Mouse (Mus musculus) effector memory CD4-positive, alpha-beta T cell, adult 5 months (primary cell): ENCODE results near the gene Trp53. TPM values are rescaled to one million over a fixed set of nuclear protein-coding genes. Genes with fewer than 3 reads are reported as not detected.

ENCODE experiments used
- polyA plus RNA-seq: library from polyadenylated mRNA; unstranded; fragments of 100-300 nt; shearing (Covaris generic); gene quantifications from one replicate; pipeline ENCODE4 v1.2.1, GENCODE M21; 2017

Trp53 gene
- 180 TPM for polyA plus RNA-seq

GRCm38 (mm10) chr11:69580091-69580514 lies at the start of gene Trp53, which contains the start of gene Wrap53:
Gene Trp53, plus strand, starts transcription at chr11:69580359.
Gene Wrap53, minus strand, starts transcription at chr11:69580255.

GRCm38 (mm10) chr11:69549060-69549656 lies 31.0 kb upstream of the Trp53 start, which contains the start of gene Dnah2:
Gene Dnah2, minus strand, starts transcription at chr11:69549110.

GRCm38 (mm10) chr11:69559851-69560765 lies 20.1 kb upstream of the Trp53 start, which contains the start of gene Efnb3:
Gene Efnb3, minus strand, starts transcription at chr11:69560205.

GRCm38 (mm10) chr11:69605726-69606490 lies 25.7 kb downstream of the Trp53 start, which contains the start of gene Atp1b2:
Gene Atp1b2, minus strand, starts transcription at chr11:69605942.

GRCm38 (mm10) chr11:69617805-69618204 lies 37.6 kb downstream of the Trp53 start, which contains the start of gene Shbg:
Gene Shbg, minus strand, starts transcription at chr11:69617905.

GRCm38 (mm10) chr11:69621571-69622268 lies 41.6 kb downstream of the Trp53 start, which contains the start of gene Sat2:
Gene Sat2, plus strand, starts transcription at chr11:69622024.

GRCm38 (mm10) chr11:69632284-69633089 lies 52.3 kb downstream of the Trp53 start, which contains the start of gene Fxr2:
Gene Fxr2, plus strand, starts transcription at chr11:69632990.

Other genes with a start within 250 kb of the Trp53 start
- 2.1 TPM for gene Rnf227, start 239.9 kb upstream of the Trp53 start, polyA plus RNA-seq
- 74.2 TPM for gene Chd3, start 211.0 kb upstream of the Trp53 start, polyA plus RNA-seq
- gene Naa38, start 184.9 kb upstream of the Trp53 start, polyA plus RNA-seq, result 46.8 TPM
- gene Cyb5d1, start 184.7 kb upstream of the Trp53 start, polyA plus RNA-seq, result 38.9 TPM
- 2.6 TPM for gene Tmem88, start 182.1 kb upstream of the Trp53 start, polyA plus RNA-seq
- gene Kdm6b, start 166.7 kb upstream of the Trp53 start, polyA plus RNA-seq, result 49.6 TPM
- not detected for gene Dnah2, start 31.2 kb upstream of the Trp53 start, polyA plus RNA-seq
- not detected for gene Efnb3, start 20.2 kb upstream of the Trp53 start, polyA plus RNA-seq
- 11.0 TPM for gene Wrap53, start 104 bp upstream of the Trp53 start, polyA plus RNA-seq
- not detected for gene Atp1b2, start 25.6 kb downstream of the Trp53 start, polyA plus RNA-seq
- not detected for gene Shbg, start 37.5 kb downstream of the Trp53 start, polyA plus RNA-seq
- not detected for gene Sat2, start 41.7 kb downstream of the Trp53 start, polyA plus RNA-seq
- 70.3 TPM for gene Fxr2, start 52.6 kb downstream of the Trp53 start, polyA plus RNA-seq
- gene Sox15, start 75.0 kb downstream of the Trp53 start, polyA plus RNA-seq, result not detected
- gene Mpdu1, start 82.3 kb downstream of the Trp53 start, polyA plus RNA-seq, result 39.4 TPM
- gene Cd68, start 85.8 kb downstream of the Trp53 start, polyA plus RNA-seq, result 4.3 TPM
- gene Eif4a1, start 92.1 kb downstream of the Trp53 start, polyA plus RNA-seq, result 908 TPM
- 32.0 TPM for gene Senp3, start 101.7 kb downstream of the Trp53 start, polyA plus RNA-seq
- not detected for gene Tnfsf13, start 105.4 kb downstream of the Trp53 start, polyA plus RNA-seq
- gene Tnfsf12, start 115.5 kb downstream of the Trp53 start, polyA plus RNA-seq, result not detected
- not detected for gene Tnfsfm13, start 115.7 kb downstream of the Trp53 start, polyA plus RNA-seq
- 60.5 TPM for gene Polr2a, start 178.3 kb downstream of the Trp53 start, polyA plus RNA-seq
- not detected for gene Slc35g3, start 181.6 kb downstream of the Trp53 start, polyA plus RNA-seq
- gene Zbtb4, start 185.6 kb downstream of the Trp53 start, polyA plus RNA-seq, result 7.6 TPM
- 1.4 TPM for gene Chrnb1, start 215.6 kb downstream of the Trp53 start, polyA plus RNA-seq
- not detected for gene Fgf11, start 221.5 kb downstream of the Trp53 start, polyA plus RNA-seq
- not detected for gene Tmem102, start 225.3 kb downstream of the Trp53 start, polyA plus RNA-seq
- not detected for gene Gm39566, start 234.9 kb downstream of the Trp53 start, polyA plus RNA-seq
- not detected for gene Spem2, start 238.1 kb downstream of the Trp53 start, polyA plus RNA-seq
- gene Spem1, start 241.8 kb downstream of the Trp53 start, polyA plus RNA-seq, result not detected